Mouse (Mus musculus): ENCODE data around the gene Mtcl1.

Gene Mtcl1

GRCm38 (mm10) chr17:66364525-66365292 lies 84.8 kb downstream of the Mtcl1 start:
- in situ Hi-C loops (cut with MboI): no loop called here

GRCm38 (mm10) chr17:66363852-66364524 lies 85.6 kb downstream of the Mtcl1 start:
- in situ Hi-C loops (cut with MboI): no loop called here

GRCm38 (mm10) chr17:66362287-66363016 lies 87.1 kb downstream of the Mtcl1 start:
- in situ Hi-C loops (cut with MboI): no loop called here

GRCm38 (mm10) chr17:66358026-66358978 lies 91.2 kb downstream of the Mtcl1 start:
- in situ Hi-C loops (cut with MboI): no loop called here

GRCm38 (mm10) chr17:66357171-66358025 lies 92.2 kb downstream of the Mtcl1 start:
- in situ Hi-C loops (cut with MboI): no loop called here

- in situ Hi-C loops (cut with MboI): no loop called here
Observed at GRCm38 (mm10) chr17:66353907-66354306, 95.6 kb downstream of the Mtcl1 start.

- in situ Hi-C loops (cut with MboI): no loop called here
Observed at GRCm38 (mm10) chr17:66352847-66353643, 96.5 kb downstream of the Mtcl1 start.

GRCm38 (mm10) chr17:66352219-66352618 lies 97.3 kb downstream of the Mtcl1 start:
- in situ Hi-C loops (cut with MboI): no loop called here

GRCm38 (mm10) chr17:66350689-66351088 lies 98.9 kb downstream of the Mtcl1 start:
- in situ Hi-C loops (cut with MboI): no loop called here

- in situ Hi-C loops (cut with MboI): no loop called here
Observed at GRCm38 (mm10) chr17:66350127-66350526, 99.4 kb downstream of the Mtcl1 start.

GRCm38 (mm10) chr17:66346378-66346777 lies 103.2 kb downstream of the Mtcl1 start:
- in situ Hi-C loops (cut with MboI): no loop called here

GRCm38 (mm10) chr17:66345680-66346079 lies 103.9 kb downstream of the Mtcl1 start:
- in situ Hi-C loops (cut with MboI): no loop called here

GRCm38 (mm10) chr17:66342932-66343331 lies 106.6 kb downstream of the Mtcl1 start:
- in situ Hi-C loops (cut with MboI): no loop called here

DNA sequence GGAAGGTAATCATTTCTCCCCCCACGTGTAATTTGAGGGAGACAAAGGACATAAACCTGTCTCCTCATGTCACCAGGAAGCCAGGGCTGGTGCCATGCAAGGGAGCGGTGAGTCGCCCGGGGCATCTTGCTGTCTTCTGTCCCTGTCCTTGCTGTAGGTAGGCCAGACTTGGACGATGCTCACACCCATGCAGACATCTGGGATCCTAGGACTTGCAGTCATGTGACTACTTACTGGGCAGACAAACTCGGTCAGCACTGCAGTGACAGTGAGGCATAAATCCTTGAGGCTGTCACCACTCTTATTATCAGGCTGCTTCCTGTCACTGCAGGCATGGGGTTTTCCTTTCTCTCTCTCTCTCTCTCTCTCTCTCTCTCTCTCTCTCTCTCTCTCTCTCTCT lies 107.9 kb downstream of the Mtcl1 start:
- in situ Hi-C loops (cut with MboI): no loop called here

DNA sequence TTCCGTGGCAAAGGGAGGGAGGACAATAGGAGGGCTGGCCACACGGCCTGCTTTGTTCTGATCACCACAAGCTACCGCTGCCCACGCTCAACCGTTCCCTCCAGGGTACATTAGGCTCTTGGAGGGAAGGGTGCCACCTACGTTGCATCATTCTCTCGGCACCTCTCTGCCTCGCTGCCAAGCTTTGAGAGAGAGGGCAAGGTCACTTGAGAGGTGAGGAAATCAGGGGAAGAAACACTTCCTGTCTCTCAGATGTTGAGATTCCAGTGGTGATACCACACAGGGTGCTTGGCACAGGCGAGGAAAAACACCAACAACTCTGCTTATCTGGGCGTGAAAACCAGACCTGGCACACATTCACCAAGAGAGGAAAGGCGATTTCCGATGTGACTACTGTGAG lies 108.8 kb downstream of the Mtcl1 start:
- in situ Hi-C loops (cut with MboI): no loop called here

GRCm38 (mm10) chr17:66337929-66338328 lies 111.6 kb downstream of the Mtcl1 start:
- in situ Hi-C loops (cut with MboI): no loop called here

- in situ Hi-C loops (cut with MboI): no loop called here
Observed at GRCm38 (mm10) chr17:66335568-66335967, 114.0 kb downstream of the Mtcl1 start.

DNA sequence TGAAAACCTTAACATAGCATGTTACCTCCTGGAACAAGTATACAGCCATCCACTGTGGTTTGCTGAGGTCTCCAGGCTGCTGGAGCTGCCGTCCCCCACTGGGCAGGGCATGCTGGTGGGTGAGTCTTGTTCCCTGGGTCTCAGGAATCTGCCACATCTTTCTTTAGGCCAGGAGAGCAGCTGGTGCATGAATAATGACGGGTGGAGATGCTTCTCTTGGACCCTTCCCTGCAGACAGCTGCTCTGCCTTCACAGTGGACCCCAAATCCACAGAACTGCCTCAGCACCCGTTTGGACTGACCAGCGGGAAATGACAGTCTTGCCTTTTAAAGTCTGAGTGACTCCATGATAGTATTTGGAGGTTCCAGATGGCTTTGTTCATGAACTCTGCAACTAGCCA lies 114.7 kb downstream of the Mtcl1 start:
- in situ Hi-C loops (cut with MboI): no loop called here

- in situ Hi-C loops (cut with MboI): no loop called here
Observed at GRCm38 (mm10) chr17:66331207-66331606, 118.3 kb downstream of the Mtcl1 start.

- in situ Hi-C loops (cut with MboI): no loop called here
Observed at GRCm38 (mm10) chr17:66326552-66327045, 123.0 kb downstream of the Mtcl1 start.
